Mouse (Mus musculus): ENCODE data around the gene Impg1.
A peak's percentile ranks its signal among the peaks of the same experiment; 100 is the strongest.

The Impg1 gene

DNA sequence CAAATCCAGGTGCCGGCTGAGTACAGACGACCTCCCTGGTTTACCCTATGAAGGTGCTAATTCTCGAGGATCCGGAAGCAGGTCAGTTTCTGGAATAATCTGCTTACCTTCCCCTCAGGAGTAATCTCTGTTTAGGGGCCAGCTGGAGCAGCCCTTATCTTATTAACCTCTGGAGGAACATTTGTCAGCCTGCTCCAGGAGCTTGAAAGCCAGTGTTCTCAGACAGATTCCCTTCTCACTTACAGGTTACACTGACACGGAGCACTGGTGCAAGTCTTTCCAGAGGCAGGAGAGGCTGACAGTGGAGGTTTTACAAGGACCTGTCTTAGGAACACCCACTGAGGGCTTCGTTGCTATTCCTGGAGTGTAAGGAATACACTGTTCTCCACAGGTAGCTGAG is at the start of gene Impg1:
Impg1 (minus strand) TSS at position 101 of the 400 bp plus-strand sequence.
- no peak for DNase-seq

DNA sequence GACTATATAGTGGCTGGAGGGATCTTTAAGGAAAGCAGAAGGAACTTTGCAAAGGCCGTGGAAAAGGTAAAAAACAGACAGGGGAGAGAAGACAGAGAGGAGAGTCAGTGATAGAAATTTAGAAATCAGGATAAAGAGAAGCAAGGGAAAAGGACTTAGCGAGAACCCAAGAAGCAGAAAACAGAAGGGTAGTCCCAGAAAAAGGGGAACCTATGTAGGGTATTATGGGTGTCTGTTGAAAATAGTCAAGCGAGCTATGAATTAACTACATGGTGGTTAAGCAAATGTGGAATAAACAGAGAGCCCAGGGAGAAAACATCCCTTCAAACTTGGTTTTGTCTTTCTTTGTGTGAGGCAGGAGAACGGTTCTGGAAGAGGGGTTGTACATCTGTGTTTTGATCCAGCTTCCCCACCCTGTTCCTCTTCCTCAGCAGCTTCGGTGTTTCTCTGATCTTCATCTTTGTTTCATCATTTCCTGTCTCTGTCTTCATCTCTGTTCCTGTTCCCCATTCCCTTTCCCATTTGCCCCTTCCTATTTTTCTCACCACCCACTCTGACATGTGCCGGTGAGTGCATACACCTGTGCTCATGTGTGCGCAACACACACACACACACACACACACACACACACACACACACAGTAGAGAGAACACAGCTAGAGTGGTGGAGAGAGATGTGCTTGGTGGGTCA is 44.3 kb upstream of the Impg1 start:
- no peak for DNase-seq

DNA sequence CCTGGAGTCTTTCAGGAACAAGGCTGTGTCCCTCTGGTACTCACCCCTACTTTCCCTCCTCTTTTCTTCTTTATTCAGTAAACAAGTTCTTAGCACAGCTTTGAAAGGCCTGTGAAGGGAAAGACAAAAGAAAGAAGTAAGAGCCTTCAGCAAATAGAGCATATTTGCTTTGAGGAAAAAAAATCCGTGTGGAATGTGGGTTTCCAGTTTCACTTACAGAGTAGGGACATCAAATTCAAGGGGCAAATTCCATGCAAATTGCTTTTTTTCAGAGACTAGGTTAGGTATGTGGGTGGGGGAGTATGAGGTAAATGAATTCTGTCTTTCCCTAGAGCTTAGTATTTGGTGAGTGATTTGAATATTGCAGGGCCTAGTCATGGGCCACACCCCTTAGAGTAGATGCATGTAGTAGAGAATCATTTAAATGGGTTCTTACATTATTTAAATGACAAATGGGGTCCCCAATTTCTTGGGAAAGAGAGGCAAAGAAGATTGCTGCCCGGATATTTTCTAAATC is 39.3 kb upstream of the Impg1 start:
- no peak for DNase-seq

DNA sequence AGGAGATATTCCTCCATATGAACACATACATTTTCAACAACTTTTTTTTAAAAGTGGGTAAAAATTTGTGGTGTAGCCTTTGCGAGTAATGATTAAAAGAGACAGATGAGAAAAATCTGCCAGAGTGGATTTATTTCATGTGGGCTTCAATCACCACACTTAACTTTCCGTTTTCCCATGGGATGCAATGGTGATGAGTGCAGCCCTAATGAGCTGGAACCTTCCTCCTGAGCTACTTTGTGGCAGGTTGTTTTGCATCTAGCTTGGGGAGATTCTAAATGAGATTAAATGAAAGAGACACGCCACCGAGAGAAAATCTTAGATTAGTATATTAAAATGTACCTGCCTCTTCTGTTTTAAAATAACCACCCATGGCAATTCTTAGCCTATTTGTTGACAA is 26.3 kb upstream of the Impg1 start:
- no peak for DNase-seq

DNA sequence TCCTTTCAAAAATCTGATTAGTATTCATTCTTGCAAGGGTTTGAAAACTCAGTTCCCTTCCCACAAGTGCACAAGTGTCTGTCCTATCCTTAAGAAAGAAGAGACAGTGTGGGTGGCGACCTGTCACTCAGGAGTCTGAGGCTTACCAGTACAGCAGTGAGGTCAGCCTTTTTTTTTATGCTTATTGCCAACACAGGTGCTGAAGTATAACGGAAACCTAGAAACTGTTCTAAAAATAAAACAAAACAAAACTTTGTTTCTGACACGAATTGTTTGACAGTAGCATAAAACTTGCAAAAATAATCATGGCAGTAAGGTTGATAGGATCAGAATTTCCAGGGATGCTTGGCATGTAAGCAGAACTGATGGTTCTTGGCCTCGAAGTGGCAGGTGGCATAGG is 4.9 kb downstream of the Impg1 start:
- DNase-seq = peak; percentile 11

DNA sequence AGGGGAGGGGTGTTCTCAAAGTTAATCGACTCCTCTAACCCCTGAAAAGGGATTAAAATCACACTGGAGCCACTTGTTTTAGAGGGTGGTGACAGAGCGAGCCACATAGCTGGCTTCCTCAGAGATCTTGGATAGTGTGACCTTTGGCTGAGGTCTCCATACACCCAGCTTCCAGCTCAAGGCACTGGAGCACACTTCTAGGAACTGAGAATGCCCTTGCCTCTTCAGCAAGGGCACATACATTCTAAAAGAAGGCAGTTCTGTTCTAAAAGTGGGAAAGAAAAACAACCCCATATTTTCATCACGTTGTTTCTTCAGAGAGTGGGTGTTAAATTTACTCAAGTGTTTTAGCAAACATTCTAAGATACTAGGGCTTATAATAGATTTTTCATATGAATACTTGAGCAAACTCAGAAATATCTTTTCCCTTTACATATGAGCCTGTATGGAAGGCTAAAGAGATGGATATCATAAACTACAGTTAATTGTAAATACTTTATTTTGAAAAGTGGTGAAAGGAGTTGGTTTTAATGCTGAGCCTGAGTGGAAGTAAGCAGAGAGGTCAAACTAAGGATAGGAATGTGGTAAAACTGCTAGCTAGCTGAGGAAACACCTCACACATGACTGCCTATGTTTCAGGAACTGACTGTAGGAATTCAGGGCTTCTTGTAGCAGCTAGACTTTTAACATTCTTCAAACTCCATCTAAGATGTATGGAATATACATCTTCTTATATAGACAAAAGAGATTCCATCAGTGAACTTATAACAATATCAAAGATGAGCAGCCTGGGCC is 14.6 kb downstream of the Impg1 start:
- DNase-seq = no peak

DNA sequence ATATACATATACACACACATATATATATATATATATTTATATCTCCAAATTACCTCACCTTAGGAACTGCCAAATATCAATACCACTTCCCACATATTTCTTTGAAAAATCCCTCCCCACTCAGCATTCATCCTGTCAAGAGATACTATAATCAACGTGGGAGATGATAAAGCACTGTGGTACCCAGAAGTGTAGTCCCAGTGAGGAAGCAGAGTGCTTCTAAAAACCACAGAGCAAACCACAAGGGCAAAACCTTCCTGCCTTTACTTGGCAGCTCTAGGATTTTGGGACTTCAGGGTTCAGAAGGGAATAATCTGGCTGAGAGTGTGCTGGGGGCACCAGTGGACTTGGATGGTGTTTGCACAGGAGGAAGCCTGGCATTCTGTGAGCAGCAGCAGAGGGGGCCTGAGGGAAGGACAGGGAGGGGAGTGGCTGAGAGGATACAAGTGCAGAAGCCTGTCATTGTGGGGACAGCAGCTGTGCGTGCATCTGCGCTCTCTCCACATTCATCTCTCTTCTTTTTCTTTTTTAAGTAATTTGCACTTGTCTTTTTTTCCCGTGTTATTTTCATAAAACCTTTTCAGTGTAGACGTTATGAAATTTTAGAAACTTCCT is 24.1 kb downstream of the Impg1 start:
- DNase-seq = peak; percentile 11

DNA sequence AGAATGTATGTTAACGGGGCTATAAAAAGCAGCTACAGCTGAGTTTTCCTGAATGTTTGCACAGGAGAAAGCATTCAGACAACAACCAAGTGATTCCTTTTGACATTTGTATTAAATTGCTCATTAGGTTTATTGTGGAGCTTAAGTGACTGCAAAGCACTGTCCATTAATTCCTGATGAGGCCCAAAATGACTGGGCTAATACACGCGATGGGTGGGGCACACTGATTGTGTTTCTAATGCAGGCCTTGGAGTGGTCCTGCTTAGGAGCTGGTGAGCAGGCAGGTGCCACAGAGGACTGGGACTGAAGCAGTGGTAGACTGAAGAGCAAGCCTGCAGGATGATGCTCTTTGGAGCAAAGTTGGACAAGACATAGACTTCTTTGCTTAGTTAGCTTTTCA is 73.9 kb downstream of the Impg1 start:
- no peak for DNase-seq

DNA sequence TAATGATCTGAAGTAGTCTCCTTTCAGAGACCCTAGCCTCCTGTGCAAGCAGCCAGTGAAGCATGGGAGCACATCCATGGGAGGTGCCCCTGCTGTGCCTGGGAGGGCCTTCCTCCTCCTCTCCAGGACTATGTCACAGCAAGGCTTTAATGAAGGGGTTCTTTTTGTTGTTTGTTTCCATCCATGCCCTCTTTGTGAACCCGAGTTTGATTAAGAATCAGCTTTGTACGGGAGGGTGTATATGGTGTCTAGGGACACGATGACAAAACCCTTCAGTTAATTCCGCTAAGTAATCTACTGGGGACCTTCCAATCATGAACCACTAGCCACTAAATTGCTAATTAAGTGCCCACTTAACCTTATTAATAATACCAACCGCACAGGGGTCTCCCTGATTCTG is 74.3 kb downstream of the Impg1 start:
- DNase-seq = no peak

DNA sequence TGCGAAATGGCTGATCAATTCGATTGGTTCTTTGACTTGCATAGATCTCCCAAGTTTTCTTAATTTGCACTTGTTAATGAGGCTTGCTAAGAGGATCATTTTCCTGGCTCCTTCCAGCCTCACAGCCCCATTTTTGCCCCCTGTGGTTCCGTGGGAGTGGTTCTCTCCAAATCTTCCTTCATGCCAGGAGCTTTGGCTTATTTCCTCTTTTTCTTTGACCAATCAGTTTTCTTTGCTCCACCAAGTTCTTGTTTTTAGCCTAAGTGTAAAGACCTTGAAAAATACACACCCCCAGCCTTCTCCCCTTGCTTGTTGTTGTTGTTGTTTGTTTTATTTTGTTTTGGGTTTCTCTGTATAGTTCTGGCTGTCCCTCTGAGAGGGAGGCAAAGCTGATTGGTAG is 77.4 kb downstream of the Impg1 start:
- DNase-seq = no peak

DNA sequence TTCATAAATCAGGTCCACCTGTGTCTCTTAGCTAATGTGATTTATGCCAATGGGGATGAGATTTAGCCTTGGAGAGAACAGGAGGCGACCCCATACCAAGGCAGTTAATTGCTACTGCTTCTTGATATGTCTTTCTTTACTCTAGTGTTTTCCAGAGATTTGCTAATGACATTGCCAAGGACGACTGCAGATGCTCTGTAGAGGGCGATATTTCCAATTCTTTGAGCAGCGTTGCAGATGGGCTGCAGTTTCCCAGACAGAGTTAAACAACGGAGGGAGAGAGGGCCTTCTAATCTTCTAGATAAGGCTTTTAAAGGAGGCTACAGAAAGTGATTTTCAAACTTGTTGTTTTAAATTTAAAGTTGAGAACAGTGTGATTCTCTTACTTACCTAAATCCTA is 78.8 kb downstream of the Impg1 start:
- DNase-seq = no peak

DNA sequence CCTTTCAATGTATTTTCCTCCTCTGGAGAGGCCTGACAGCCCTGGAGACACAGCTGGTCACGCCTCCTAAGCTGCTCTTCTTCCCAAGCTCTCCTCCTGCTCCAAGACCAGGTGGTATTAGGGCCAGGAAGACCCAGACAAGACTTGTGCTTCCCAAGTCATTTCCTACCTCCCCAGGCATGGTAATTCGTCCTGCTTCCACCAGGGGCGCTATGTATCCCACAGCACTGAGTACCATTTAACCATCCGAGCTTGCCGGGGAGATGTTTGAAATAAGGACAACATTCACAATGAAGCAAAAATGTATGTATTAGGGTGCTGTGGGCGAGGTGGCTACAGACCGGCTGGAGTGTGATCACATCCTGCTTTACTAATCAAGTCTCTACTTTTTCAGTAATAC is 79.3 kb downstream of the Impg1 start:
- peak; percentile 62 for DNase-seq

DNA sequence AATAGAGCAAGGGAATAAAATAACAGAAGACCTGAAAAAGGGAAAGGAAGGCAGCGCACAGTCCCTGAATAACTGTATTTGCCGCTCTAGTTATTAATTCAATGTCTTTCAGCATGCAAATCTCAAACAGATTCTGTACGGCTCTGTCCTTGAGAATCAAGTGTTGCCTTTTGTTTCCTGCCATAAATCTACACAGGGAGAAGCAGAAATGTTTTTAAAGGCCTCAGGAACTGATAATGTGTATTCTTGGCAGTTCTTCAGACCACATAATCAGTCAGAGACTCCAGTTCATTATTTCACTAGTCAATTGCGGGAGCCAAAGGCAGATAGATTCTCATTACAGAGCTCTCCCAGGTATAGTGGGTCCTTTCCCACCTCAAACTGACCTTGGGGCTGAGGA is 82.6 kb downstream of the Impg1 start:
- DNase-seq = no peak

DNA sequence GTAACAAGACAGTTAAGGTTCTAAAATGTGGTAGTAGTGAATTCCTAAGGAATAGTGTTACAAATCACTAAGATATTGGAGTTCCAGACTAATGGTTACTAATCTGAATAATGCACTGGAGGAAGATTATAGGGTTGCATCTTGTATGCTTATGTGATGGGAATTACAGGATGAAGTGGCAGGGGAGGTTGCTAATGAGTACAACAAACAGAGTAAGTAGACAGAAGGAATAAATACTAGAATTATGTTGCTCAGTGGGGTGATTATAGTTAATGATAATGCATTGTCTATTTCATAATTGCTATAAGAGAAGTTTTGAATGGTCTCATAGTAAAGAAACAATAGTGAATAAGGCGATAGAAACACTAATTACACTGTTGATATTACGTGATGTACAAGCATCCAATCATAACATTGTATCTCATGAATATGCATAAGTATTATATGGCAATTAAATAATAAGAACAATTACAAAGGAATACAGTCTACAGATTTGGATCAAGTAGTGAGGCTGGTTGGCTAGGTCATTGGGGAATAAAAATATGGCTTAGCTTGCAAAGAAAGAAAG is 85.1 kb downstream of the Impg1 start:
- DNase-seq = no peak

DNA sequence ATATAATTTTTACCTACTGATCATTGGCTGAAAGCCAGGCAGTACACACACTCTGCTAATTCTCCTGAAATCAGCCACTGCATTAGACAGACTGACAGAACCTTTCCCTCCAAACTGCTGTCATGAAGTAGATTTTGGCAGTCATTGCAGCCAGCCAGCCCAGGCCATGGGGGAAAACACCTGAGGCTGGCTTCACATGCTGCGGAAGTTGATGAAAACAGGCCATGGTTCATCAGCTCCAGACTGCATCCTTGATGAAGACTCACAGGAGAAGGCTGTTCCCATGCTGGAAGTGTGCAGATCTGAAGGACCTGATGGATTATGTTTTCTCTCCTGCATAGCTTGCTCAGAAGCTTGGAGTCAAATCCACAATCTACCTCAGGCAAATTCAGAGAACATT is 91.2 kb downstream of the Impg1 start:
- DNase-seq = no peak

DNA sequence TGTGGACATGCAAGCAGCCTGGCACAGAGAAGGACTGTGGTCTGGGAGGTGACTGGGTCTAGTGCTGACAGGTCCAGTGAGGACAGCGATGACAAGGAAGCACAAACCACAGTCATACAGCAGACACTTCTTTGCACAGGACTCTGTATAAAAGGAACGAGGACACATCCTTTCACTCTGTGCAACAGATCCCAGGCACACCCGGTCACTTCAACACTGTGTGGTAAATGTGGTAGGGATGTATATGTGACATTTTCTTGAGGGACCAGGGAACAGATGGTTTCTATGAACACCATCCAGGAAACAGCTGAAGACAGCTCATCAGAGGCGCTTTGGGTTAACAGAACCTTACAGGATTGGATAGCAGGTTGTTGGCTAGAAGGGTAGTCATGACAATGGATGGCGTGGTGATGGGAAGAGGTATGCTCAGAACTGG is 92.0 kb downstream of the Impg1 start:
- DNase-seq = no peak

DNA sequence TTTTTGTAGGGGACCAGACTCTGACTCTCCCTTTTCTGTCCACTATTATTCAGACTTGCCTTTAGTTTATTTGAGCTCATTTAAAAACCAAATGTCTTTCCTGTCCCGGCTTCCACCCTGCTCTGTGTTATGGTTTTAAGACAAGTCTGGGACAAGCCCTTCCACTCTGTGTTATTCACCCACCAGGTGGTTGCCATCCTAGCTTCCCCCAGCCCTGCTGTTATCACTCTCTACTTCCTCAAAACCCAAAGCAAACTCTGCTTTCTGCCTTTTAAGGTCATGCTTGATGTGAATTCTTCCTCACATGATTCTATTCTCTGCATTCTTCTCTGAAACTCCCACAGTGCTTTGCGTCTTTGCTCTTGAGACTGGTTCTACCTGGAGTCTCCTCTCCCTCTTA is 96.6 kb downstream of the Impg1 start:
- no peak for DNase-seq

DNA sequence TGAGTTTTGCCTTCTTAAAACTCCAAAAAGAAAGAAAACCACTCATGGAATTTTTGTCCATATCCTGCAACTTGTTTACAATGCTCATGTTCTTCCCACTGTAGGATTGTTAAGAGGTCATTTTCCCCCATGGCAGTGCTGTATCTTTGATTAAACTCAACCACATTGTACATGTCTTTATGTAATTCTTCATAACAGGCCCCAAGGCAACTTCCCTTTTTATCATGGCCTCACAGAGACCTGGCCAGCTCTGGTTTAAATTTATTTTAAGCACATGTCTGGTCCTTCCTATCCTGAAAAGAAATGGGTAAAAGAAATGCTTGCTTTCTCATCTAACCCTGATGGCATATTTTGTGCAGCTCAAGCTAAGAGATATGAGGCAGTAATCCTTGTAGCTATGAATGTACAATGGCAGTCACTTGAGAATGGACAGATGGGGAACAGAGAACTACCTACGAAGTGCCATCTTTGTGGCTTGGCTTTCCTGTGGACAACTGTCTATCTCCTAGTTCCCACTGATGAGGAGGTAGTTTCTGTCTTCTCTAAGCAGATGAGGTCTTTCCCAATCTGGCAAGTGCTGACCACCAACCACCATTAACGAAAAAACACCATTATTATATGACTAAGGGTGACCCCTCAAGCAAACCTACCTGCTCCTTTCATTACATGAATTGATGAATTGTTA is 97.6 kb downstream of the Impg1 start:
- DNase-seq = no peak

DNA sequence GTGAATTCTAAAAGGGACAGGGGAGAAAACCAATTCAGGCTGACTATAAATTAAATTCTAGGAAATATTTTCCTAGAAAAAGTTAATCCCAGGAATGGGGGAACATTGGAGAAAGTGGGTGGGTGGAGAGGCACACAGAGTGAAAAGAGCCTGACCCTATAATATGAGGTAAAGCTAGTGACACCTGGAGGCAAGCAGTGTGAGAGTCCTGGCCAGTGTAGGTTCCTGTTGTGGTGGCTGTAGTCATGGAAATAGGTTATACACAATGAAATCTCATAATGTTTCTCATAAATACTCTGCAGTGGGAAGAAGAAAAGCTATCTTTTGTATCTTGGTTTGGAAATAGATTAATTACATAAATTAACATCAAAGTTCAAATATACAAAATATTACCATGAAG is 105.2 kb downstream of the Impg1 start:
- DNase-seq = no peak

DNA sequence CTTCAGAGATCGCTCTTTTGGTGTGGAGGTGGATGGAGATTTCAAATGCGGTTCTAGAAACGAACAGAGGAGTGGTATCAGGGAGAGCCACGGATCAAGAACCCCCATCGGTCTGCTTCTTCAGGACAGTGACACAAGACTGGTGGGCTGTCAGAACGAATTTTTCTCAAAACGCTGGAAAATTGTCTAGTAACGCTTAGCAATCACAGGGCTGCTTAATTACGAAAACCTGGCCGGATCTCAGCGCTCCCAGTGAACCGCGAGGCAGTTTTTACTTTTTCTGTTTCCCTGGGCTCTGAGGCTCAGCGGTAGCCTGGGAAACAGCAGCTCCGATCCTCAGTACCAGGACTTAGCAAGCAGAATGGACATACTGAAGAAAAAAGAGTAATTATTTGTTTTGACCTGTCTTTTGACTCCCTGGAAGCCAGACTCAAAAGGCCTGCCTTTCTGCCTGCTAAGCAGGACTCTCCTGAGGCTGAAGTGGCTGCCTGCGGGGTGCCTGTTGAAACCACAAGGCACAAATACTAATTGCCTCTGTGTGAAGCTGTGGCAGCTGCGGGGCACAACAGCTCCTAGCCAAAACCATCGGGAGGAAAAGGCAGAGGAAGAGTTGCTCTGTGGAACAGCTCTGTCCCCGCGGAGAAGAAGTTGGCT is 113.5 kb downstream of the Impg1 start:
- DNase-seq = no peak

DNA sequence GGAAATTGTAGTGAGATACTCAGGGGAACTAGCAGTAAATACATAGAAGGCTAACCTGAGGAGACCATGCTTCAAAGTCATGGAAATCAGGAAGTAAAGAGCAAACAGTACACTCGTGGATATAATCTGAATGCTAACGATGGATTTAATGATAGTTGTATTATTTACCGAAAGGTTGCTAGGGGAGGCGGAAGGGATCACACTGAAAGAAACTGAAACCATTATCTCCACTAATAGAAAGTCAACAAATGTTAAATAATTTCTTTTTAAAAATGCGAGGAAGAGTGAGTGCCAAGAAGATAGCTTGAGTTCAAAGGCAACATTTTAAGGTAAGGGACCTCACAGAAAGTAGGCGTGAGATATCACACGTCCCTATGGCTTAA is 114.0 kb downstream of the Impg1 start:
- DNase-seq = no peak

DNA sequence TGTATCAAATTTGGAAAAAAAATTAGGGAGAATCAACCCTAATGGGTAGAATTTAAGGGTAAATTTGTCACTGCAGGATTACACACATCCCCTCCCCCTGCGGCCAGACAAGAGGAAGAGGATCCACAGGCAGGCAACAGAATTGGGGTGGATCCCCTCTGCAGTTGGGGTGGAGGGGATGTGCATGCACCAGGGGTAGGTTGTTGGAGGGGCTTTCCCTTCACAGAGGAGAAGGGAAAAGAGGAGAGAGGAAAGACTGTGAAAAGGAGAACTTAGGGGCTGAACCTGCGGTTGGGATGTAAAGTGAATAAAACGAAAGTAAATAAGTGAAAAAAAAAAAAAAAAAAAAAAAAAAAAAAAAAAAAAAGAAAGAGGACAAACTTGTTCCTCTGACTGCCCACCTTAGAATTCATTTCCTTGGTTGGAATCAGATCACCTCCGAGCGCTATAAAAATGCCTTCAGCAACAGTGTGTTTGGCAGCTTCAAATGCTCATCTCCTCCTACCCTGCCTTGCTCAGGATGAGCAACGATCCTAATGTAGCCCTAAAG is 120.8 kb downstream of the Impg1 start:
- DNase-seq = no peak

Measured in thymus, postnatal 4 days (tissue).